In genomic region chr3:46225018-46225417, GRCm38 (mm10) we compare ENCODE assay signal across 27 mouse cellular contexts.
"Had no signal": no experiment of that assay in that cellular context is flagged by ENCODE, and none has a peak within 500 bp of the region (broad histone marks: within the 10 kb centered on the region; RNA-seq: fewer than 3 reads in every experiment).

No protein-coding gene starts in this region.

- H3K4me1 ChIP-seq: embryonic facial prominence, embryonic 13.5 days; embryonic facial prominence, embryonic 15.5 days; forebrain, embryonic 10.5 days; forebrain, embryonic 12.5 days; forebrain, embryonic 13.5 days; forebrain, embryonic 15.5 days; heart, embryonic 10.5 days had no signal

- ATAC-seq: forebrain, embryonic 13.5 days; forebrain, embryonic 14.5 days; forebrain, embryonic 15.5 days; forebrain, embryonic 16.5 days; forebrain, postnatal 0 days had no signal

- H3K9me3 ChIP-seq: embryonic facial prominence, embryonic 15.5 days; forebrain, embryonic 10.5 days; forebrain, embryonic 12.5 days; forebrain, embryonic 13.5 days; forebrain, embryonic 15.5 days; heart, embryonic 10.5 days had no signal

- H3K36me3 ChIP-seq: embryonic facial prominence, embryonic 13.5 days; embryonic facial prominence, embryonic 15.5 days; forebrain, embryonic 10.5 days; forebrain, embryonic 12.5 days; forebrain, embryonic 15.5 days; heart, embryonic 10.5 days had no signal

- H3K4me2 ChIP-seq: embryonic facial prominence, embryonic 13.5 days; embryonic facial prominence, embryonic 15.5 days; forebrain, embryonic 12.5 days; forebrain, embryonic 13.5 days; forebrain, embryonic 15.5 days had no signal

- DNase-seq: cerebellum, adult 2 months; cerebellum, adult 8-10 months; cerebellum, adult 9-10 months; cerebellum, adult 9-11 months; cerebellum, postnatal 10 days; cerebellum, postnatal 14 days; cerebellum, postnatal 25 days; cerebellum, postnatal 36 days; embryo, embryonic 11 days; forebrain, postnatal 0 days; gastrocnemius, adult 2 months; gastrocnemius, postnatal 10 days; gastrocnemius, postnatal 14 days; gastrocnemius, postnatal 25 days; gastrocnemius, postnatal 36 days; heart, adult 18-20 months; heart, adult 2 months had no signal

- H3K9ac ChIP-seq: embryonic facial prominence, embryonic 13.5 days; embryonic facial prominence, embryonic 15.5 days; forebrain, embryonic 12.5 days; forebrain, embryonic 13.5 days; forebrain, embryonic 15.5 days; forebrain, postnatal 0 days had no signal

- H3K4me3 ChIP-seq: embryonic facial prominence, embryonic 13.5 days; embryonic facial prominence, embryonic 15.5 days; erythroblast, embryonic 14.5 days; forebrain, embryonic 10.5 days; forebrain, embryonic 12.5 days; forebrain, embryonic 13.5 days; forebrain, embryonic 15.5 days; gastrocnemius, adult 2 months; heart, adult 2 months; heart, embryonic 10.5 days had no signal

- H3K27ac ChIP-seq: embryonic facial prominence, embryonic 13.5 days; embryonic facial prominence, embryonic 15.5 days; forebrain, embryonic 10.5 days; forebrain, embryonic 12.5 days; forebrain, embryonic 13.5 days; forebrain, embryonic 15.5 days; gastrocnemius, adult 2 months; heart, adult 2 months; heart, embryonic 10.5 days had no signal

- H3K27me3 ChIP-seq: embryonic facial prominence, embryonic 13.5 days; embryonic facial prominence, embryonic 15.5 days; forebrain, embryonic 12.5 days; forebrain, embryonic 13.5 days; forebrain, embryonic 15.5 days had no signal
